Mouse (Mus musculus) liver, postnatal 0 days (tissue): ENCODE measurements at regions not wholly inside any gene's neighbourhood (a gene's known extent, or its start where the extent isn't known, plus 50 kb on each side); places are given as distances from the start of the nearest gene placed in this dataset.

Experiments
- CTCF ChIP-seq: sonication (generic); IDR thresholded peaks from 2 replicates; pipeline ENCODE4 v1.5.1; 2016; ENCODE audit warnings: antibody characterized with exemption, low read depth
- EP300 ChIP-seq: IDR thresholded peaks from 2 replicates; pipeline ENCODE4 v1.6.1; 2016; ENCODE audit warnings: antibody characterized with exemption, low read depth, mild to moderate bottlenecking

- TF ChIP-seq CTCF (no peak), EP300 (no peak)
Measured at GRCm38 (mm10) chr10:30265129-30265528, 64.8 kb upstream of the Cenpw start.
